Mouse (Mus musculus) liver, embryonic 12.5 days (tissue): ENCODE results near the gene Tmem223. TPM values are rescaled to one million over a fixed set of nuclear protein-coding genes. Genes with fewer than 3 reads are reported as not detected.
A peak's percentile ranks its signal among the peaks of the same experiment; 100 is the strongest.

ENCODE experiments used
- ATAC-seq: fragments of 200-750 bp; cut with Nextera tagmentation; 2 replicates; pipeline ENCODE4 v1.8.0; 2017; ENCODE audit warnings: moderate number of reproducible peaks, mild to moderate bottlenecking, moderate library complexity
- H3K27ac ChIP-seq: fragments of 300-500 bp; sonication (generic); 2 replicates; pipeline ENCODE4 v1.5.1; 2016; ENCODE audit warnings: mild to moderate bottlenecking
- H3K27me3 ChIP-seq: fragments of 300-500 bp; sonication (generic); replicated peaks from 2 replicates; pipeline ENCODE4 v1.6.1; 2016; ENCODE audit warnings: mild to moderate bottlenecking, moderate library complexity
- H3K36me3 ChIP-seq: fragments of 300-500 bp; sonication (generic); 2 replicates; pipeline ENCODE4 v1.6.1; 2016; ENCODE audit warnings: mild to moderate bottlenecking, moderate library complexity
- H3K4me1 ChIP-seq: fragments of 300-500 bp; sonication (generic); 2 replicates; pipeline ENCODE4 v1.6.1; 2016
- H3K4me2 ChIP-seq: fragments of 300-500 bp; sonication (generic); 2 replicates; pipeline ENCODE4 v1.6.1; 2016; ENCODE audit warnings: mild to moderate bottlenecking, moderate library complexity
- H3K4me3 ChIP-seq: fragments of 300-500 bp; sonication (generic); 2 replicates; pipeline ENCODE4 v1.5.1; 2016; ENCODE audit warnings: mild to moderate bottlenecking, moderate library complexity
- H3K9ac ChIP-seq: fragments of 300-500 bp; sonication (generic); 2 replicates; pipeline ENCODE4 v1.6.1; 2016; ENCODE audit warnings: mild to moderate bottlenecking, moderate library complexity
- H3K9me3 ChIP-seq: fragments of 300-500 bp; sonication (generic); replicated peaks from 2 replicates; pipeline ENCODE4 v1.6.1; 2016; ENCODE audit warnings: mild to moderate bottlenecking, moderate library complexity
- WGBS: fragments of 180-500 bp; shearing (Covaris S2); methylation state at CpG from one replicate; pipeline ENCODE4 v1.1.7; 2016; ENCODE audit not compliant: insufficient replicate concordance; 5-methylcytosine and 5-hydroxymethylcytosine counted together
- polyA plus RNA-seq: library from polyadenylated mRNA; unstranded; fragments of >200 nt; fragmentation: Nextera tagmentation; extraction: Ambion mirVana; gene quantifications from 2 replicates; pipeline ENCODE4 v1.2.1, GENCODE M21; 2016

Gene Tmem223
- polyA plus RNA-seq, 1 experiment from 2014 or later: 80.0 TPM

GRCm38 (mm10) chr19:8786008-8786781, 15.4 kb downstream of the Tmem223 start, which contains the start of gene Taf6l:
Taf6l (minus strand) TSS chr19:8786417.
- Histone ChIP-seq H3K4me3 (peak within 1 kb of the TSS; percentile 73), H3K27me3 (no peaks in the 10 kb centered on the region), H3K9ac (peak within 1 kb of the TSS; percentile 80), H3K4me2 (peak within 1 kb of the TSS; percentile 74), H3K9me3 (no peaks in the 10 kb centered on the region), H3K27ac (peak within 1 kb of the TSS; percentile 82), H3K4me1 (peaks cover 17% of the 10 kb centered on the region), H3K36me3 (peaks cover 35% of the 10 kb centered on the region)
- peak; percentile 99 for ATAC-seq
- WGBS: under 1% methylated on average over 32 of the region's 32 CpGs

DNA sequence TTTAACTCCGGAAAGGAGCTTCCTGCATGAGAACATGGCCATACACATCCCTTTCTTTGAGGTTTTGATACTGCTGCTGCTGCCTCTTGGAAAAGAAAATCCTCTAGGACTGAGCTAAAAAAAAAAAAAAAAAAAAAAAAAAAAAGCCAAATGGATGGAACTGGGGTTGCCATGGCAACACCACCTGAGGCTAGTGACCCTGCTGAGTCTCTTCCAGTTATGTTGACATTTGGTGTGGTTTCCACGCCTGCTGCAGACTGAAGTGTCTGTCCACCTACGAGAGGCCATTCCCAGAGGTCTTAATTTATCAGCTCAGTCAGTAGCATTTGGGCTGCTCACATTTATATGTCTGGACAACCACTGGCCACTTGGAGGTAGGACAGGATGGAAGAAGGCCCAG, 17.7 kb downstream of the Tmem223 start:
- H3K4me1 ChIP-seq: peaks cover 17% of the 10 kb centered on the region
- no peak overlapping the region for H3K4me3 ChIP-seq
- 46% methylated on average over 3 of the region's 3 CpGs for WGBS
- peaks cover 6% of the 10 kb centered on the region; the same call in 1 of the 2 replicates for H3K9me3 ChIP-seq
- peaks cover 26% of the 10 kb centered on the region for H3K36me3 ChIP-seq
- no peaks in the 10 kb centered on the region for H3K27me3 ChIP-seq
- 0 out of 2 replicates have a peak overlapping the region, but pooled peaks have one; percentile 7 for H3K27ac ChIP-seq
- ATAC-seq: no peak
- no peak overlapping the region for H3K9ac ChIP-seq
- no peak overlapping the region for H3K4me2 ChIP-seq

- H3K9me3 ChIP-seq: peaks cover 9% of the 10 kb centered on the region; the same call in 1 of the 2 replicates
- H3K4me2 ChIP-seq: no peak overlapping the region
- H3K9ac ChIP-seq: no peak overlapping the region
- ATAC-seq: no peak
- no peaks in the 10 kb centered on the region for H3K27me3 ChIP-seq
- H3K4me1 ChIP-seq: peaks cover 17% of the 10 kb centered on the region
- H3K27ac ChIP-seq: 0 out of 2 replicates have a peak overlapping the region, but pooled peaks have one; percentile 7
- no peak overlapping the region for H3K4me3 ChIP-seq
- WGBS: 61% methylated on average over 1 of the region's 1 CpGs
- H3K36me3 ChIP-seq: peaks cover 26% of the 10 kb centered on the region
Measured at GRCm38 (mm10) chr19:8789171-8789570, 18.4 kb downstream of the Tmem223 start.

DNA sequence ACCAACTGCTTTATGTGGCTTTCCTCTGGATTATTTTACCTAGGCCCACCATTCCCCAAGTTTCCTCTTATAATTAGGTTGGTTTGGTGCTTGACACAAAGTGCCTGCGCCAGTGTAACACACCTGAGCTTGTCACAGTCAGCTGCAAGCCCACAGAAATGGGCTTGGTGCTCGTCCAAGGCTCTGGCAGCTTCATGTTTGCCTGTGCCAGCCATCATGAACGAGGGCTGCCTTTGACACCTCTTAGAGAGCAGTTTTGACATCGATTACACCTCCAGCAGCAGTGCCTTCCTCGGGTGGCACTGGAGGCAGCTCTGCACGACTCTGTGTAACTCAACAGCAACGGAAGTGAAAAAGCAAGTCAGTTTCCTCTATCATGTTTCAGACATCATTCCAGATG, 19.4 kb downstream of the Tmem223 start:
- H3K27me3 ChIP-seq: no peaks in the 10 kb centered on the region
- H3K4me1 ChIP-seq: peaks cover 12% of the 10 kb centered on the region
- H3K9ac ChIP-seq: no peak overlapping the region
- H3K9me3 ChIP-seq: peaks cover 9% of the 10 kb centered on the region; the same call in 1 of the 2 replicates
- 74% methylated on average over 7 of the region's 7 CpGs for WGBS
- H3K27ac ChIP-seq: no peak overlapping the region
- peaks cover 36% of the 10 kb centered on the region for H3K36me3 ChIP-seq
- ATAC-seq: no peak
- no peak overlapping the region for H3K4me2 ChIP-seq
- no peak overlapping the region for H3K4me3 ChIP-seq

GRCm38 (mm10) chr19:8798264-8798946, 27.6 kb downstream of the Tmem223 start, which contains the start of gene Polr2g:
Polr2g (minus strand) TSS chr19:8798577.
- Histone ChIP-seq H3K9me3 (peaks cover 4% of the 10 kb centered on the region; the same call in 1 of the 2 replicates), H3K36me3 (peaks cover 30% of the 10 kb centered on the region), H3K4me2 (peak within 1 kb of the TSS; percentile 81), H3K4me3 (peak within 1 kb of the TSS; percentile 76), H3K27me3 (no peaks in the 10 kb centered on the region), H3K27ac (peak within 1 kb of the TSS; percentile 72), H3K4me1 (peaks cover 40% of the 10 kb centered on the region), H3K9ac (peak within 1 kb of the TSS; percentile 74)
- ATAC-seq: peak; percentile 64
- under 1% methylated on average over 25 of the region's 25 CpGs for WGBS

- ATAC-seq: no peak
- Histone ChIP-seq H3K4me1 (peaks cover 45% of the 10 kb centered on the region), H3K36me3 (peaks cover 25% of the 10 kb centered on the region), H3K9me3 (no peaks in the 10 kb centered on the region), H3K4me3 (peak overlapping the region; percentile 76), H3K9ac (peak overlapping the region; percentile 74; the same call in 1 of the 2 replicates), H3K4me2 (peak overlapping the region; percentile 81), H3K27ac (no peak overlapping the region), H3K27me3 (no peaks in the 10 kb centered on the region)
Measured at GRCm38 (mm10) chr19:8798947-8799315, 28.1 kb downstream of the Tmem223 start.

GRCm38 (mm10) chr19:8802130-8802821, 31.5 kb downstream of the Tmem223 start, which contains the start of gene Zbtb3:
Zbtb3 (plus strand) TSS chr19:8802555.
- Histone ChIP-seq H3K27me3 (no peaks in the 10 kb centered on the region), H3K4me3 (peak within 1 kb of the TSS; percentile 67), H3K9ac (peak within 1 kb of the TSS; percentile 68), H3K4me1 (peaks cover 41% of the 10 kb centered on the region), H3K4me2 (peak within 1 kb of the TSS; percentile 81), H3K27ac (peak within 1 kb of the TSS; percentile 83), H3K9me3 (no peaks in the 10 kb centered on the region), H3K36me3 (peaks cover 24% of the 10 kb centered on the region)
- WGBS: under 1% methylated on average over 30 of the region's 30 CpGs
- peak; percentile 96 for ATAC-seq

DNA sequence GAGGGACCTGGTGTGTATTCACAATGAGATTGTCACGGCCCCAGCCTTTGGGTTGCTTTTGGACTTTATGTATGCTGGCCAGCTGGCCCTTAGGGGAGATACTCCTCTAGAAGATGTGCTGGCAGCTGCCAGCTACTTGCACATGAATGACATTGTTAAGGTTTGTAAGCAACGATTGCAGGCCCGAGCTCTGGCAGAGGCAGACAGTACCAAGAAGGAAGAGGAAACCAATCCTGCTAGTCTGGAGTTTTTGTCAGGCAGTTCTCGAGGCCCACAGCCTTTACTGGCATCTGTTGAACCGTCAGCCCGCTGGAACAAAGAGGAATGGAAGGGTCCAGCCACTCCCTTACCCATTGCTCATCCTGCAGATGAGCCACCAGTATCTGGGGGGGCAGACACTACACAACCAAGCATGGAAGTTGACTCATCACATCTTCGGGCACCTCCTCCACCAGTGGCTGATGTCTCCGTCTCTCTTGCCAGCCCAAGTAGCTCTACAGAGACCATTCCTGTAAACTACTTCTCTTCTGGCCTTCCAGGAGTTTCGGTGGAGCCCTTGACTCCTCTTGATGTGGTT, 32.5 kb downstream of the Tmem223 start:
- 65% methylated on average over 9 of the region's 9 CpGs for WGBS
- Histone ChIP-seq H3K27ac (peak overlapping the region; percentile 78), H3K36me3 (peaks cover 34% of the 10 kb centered on the region), H3K4me1 (peaks cover 35% of the 10 kb centered on the region), H3K9me3 (no peaks in the 10 kb centered on the region), H3K4me2 (peak overlapping the region; percentile 81), H3K27me3 (no peaks in the 10 kb centered on the region), H3K4me3 (peak overlapping the region; percentile 67), H3K9ac (peak overlapping the region; percentile 34)
- ATAC-seq: no peak

DNA sequence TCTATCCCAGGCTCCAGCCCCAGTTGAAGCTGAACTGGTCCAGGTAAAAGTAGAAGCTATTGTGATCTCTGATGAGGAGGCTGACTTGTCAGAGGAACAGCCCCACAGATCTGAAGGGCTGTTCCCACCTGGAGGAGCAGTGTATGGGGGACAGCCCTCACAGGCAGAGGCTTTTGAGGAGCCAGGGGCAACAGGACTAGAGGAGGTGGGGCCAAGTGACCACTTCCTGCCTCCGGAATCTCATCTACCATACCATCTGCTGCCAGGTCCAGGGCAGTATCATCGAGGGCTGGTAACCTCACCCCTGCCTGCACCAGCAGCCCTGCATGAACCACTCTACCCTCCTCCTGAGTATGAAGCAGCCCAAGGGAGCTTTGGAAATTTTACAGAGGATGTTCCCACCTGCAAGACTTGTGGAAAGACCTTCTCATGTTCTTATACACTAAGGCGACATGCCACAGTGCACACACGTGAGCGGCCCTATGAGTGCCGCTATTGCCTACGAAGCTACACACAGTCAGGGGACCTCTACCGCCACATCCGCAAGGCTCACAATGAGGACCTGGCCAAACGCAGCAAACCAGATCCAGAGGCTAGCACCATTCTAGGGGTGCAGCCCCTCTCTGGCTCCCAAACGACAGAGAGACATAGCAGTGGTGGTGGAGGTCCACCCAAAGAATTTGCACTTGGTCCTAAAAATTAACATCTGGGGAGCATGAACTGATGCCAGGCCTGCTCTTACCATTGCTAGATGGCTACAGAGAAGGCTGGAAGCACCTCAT, 33.3 kb downstream of the Tmem223 start:
- no peak for ATAC-seq
- Histone ChIP-seq H3K4me3 (no peak overlapping the region), H3K4me1 (peaks cover 30% of the 10 kb centered on the region), H3K9me3 (no peaks in the 10 kb centered on the region), H3K27ac (peak overlapping the region; percentile 78), H3K27me3 (no peaks in the 10 kb centered on the region), H3K9ac (no peak overlapping the region), H3K4me2 (peak overlapping the region; percentile 81; the same call in 1 of the 2 replicates), H3K36me3 (peaks cover 42% of the 10 kb centered on the region)
- 63% methylated on average over 11 of the region's 11 CpGs for WGBS

DNA sequence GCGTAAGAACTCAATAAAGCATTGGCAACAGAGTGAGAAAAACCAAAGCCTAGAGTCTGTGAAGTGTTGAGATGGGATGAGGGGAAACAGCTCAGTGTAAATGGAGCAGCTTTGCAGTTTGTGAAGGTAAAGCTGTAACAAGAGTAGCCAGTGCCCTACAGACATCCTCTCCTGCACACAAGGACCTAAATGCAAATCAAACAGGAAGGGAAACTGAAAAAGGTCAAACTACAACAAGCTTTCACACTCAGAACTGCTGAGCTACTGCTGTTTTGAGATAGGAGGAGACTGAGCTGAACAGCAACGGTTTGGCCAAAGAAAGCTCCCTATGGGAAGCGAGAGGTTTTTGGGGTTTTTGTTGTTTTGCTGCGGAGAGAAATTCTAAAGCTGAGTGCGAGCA, 36.0 kb downstream of the Tmem223 start:
- ATAC-seq: no peak
- Histone ChIP-seq H3K9ac (no peak overlapping the region), H3K27me3 (no peaks in the 10 kb centered on the region), H3K27ac (peak overlapping the region; percentile 12), H3K36me3 (peaks cover 64% of the 10 kb centered on the region), H3K4me3 (no peak overlapping the region), H3K4me2 (no peak overlapping the region), H3K4me1 (peaks cover 21% of the 10 kb centered on the region), H3K9me3 (no peaks in the 10 kb centered on the region)
- 87% methylated on average over 5 of the region's 5 CpGs for WGBS

DNA sequence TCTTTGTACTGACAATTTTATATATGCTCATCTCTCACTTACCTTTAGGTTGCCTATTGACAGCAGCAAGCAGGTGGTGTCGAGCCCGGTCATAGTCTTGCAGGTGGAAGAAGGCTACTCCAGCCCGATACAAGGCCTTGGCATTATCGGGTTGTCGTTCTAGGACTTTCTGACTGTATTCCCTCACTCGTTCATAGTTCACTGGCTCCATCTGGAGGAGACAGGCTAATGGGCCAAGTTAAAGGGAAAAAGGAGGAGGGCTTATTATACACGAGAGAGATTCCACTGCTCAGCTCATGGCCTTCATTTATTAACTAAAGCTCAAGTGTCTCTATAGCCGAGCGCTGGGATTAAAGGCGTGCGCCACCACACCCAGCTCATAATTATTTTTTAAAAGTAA, 45.0 kb downstream of the Tmem223 start:
- no peak overlapping the region for H3K4me2 ChIP-seq
- 84% methylated on average over 11 of the region's 11 CpGs for WGBS
- no peak for ATAC-seq
- H3K27ac ChIP-seq: no peak overlapping the region
- peaks cover 31% of the 10 kb centered on the region for H3K4me1 ChIP-seq
- peaks cover 64% of the 10 kb centered on the region for H3K36me3 ChIP-seq
- peak overlapping the region; percentile 12; the same call in 1 of the 2 replicates for H3K9ac ChIP-seq
- H3K27me3 ChIP-seq: no peaks in the 10 kb centered on the region
- H3K9me3 ChIP-seq: no peaks in the 10 kb centered on the region
- H3K4me3 ChIP-seq: no peak overlapping the region
